Mouse (Mus musculus): Measurements from ENCODE around the gene Nosip.

GRCm38 (mm10) chr7:45113476-45113875 lies 51.2 kb downstream of the Nosip start:
- TF ChIP-seq CTCF (IDR thresholded peaks at IDR 0.05; ENCODE audit: extremely low read depth, insufficient read length, insufficient replicate concordance, low read depth, low read length) (no peak), POLR2A (IDR thresholded peaks at IDR 0.05; ENCODE audit: low read depth, low read length) (no peak)

All from small intestine, adult 2 months (tissue).